Mouse (Mus musculus): Measurements from ENCODE around the gene Ppa2.
A peak's percentile ranks its signal among the peaks of the same experiment; 100 is the strongest.

Ppa2 gene

DNA sequence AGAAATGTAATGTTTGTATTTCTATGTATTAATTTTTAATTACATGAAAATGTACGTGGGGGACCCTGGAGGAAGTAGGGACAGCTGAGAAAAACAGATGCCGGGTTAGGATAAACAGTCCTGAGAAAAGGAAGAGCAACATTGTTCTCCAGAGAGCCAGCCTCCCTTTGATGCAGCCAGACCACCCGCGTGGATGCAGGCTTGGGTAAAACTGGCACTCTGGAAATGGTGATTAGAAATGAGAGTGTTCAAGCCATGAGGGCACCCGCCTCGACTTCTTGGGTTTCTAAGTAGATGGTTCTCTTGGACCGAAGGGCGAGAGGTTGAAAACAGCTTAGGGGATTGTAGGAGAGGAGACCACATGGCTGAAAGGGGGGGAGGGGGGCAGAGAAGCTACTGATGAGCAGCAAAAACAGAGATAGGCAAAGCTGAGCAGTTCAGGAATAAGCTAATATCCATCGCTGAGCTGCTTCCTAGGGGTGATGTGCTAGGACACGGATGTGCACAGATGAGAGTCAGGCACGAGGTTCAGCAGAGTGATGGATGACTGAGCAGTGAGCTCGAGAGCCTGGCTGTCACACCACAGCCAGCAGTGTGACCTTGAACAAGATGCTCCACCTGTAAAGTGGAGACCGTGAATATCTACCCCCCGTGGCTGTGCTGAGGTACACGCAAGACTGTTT is 21.4 kb downstream of the Ppa2 start:
- DNase-seq (ENCODE audit: low read depth, low spot score), result no peak

DNA sequence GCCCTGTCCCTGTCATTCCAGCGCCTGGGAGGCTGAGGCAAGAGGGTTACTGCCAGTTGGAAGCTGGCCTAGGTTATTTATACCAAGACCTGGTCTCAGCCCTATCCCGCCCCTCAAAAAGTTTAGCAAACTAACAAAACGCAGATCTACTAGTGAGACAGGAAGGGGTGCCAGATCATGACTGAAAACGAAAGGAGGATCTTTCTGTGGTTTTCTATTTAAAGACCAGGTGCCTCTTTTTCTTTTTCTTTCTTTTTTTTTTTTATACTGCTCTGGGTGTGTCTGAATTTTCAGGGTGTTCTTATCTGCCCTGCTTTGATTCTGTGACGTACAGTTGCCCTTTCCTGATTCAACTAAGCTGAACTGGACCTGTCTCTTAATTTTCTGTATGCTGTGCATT is 22.4 kb downstream of the Ppa2 start:
- DNase-seq (ENCODE audit: low read depth, low spot score), result no peak

DNA sequence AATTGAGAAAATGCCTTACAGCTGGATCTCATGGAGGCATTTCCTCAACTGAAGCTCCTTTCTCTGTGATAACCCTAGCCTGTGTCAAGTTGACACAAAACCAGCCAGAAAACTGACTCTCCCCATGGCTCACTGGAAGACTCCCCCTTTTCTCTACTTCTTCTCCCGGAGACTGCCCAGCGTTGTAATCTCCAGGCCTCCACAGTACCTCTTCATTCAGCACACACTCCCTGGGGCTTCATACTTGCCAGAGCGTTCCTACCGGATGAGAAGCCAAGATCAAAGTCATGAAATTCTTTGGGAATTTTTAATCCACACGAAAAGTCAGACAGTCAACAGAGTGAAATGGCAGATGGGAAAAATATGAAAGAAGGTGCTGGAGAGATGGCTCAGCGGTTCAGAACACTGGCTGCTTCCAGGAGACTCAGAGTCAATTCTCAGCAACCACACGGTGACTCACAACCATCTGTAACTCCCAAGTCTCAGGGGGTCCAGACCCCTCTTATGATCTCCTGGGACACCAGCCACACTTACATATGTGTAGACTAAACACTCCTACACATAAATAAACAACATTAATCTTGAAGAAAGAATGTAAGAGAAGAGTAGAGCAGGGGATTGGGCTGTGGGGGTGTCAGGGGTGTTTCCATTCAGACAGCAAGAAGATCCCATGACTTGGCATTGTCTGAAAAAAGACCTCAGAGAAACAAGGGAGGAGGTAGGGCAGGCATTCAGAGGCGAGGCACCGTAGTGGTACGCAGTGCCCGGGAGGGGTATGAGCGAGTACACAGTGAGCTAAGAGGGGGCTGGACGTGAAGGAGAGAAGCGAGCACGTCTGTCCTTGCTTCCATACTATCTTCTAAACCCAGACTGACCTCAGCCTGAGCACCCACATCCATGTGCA is 23.6 kb downstream of the Ppa2 start:
- DNase-seq (ENCODE audit: low read depth, low spot score), result no peak

DNA sequence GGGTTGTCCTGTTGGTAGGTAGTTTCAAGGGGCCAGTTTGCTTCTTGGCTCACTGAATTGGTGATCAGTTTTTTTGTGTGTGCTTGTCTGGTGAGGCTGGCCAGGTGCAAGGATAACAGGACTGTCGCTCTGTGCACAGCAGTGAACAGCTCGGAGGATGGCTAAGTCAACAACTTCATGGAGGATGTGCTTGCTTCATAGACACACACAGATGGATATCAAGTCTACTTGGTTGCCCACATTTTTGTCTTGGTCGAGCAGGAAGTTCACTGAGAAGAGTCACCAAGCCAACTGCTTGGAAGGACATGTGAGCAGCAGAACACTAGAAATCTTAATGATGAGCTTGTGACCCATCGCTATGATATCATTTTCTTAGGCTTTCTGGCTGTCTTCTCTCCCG is 24.8 kb downstream of the Ppa2 start:
- DNase-seq (ENCODE audit: low read depth, low spot score), result no peak

DNA sequence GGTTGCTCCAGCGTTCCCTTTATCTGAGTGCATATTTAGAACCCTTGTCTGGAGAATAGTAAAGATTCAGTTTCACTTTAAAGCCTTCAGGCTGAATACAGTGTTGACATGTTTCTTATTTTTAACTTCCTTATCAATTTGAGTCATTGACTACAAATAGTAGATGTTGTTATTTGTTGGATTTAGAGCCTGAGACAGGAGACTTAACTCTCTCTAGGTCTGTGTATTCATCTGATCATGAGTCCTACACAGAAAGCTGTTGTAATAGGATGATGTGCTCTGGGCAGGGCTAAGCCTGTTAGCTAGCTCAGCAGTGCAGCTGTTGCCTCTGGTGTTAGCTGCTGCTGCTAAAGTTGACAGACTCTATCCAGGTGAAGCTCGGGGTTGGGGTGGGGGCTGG is 25.3 kb downstream of the Ppa2 start:
- DNase-seq (ENCODE audit: low read depth, low spot score), result no peak

DNA sequence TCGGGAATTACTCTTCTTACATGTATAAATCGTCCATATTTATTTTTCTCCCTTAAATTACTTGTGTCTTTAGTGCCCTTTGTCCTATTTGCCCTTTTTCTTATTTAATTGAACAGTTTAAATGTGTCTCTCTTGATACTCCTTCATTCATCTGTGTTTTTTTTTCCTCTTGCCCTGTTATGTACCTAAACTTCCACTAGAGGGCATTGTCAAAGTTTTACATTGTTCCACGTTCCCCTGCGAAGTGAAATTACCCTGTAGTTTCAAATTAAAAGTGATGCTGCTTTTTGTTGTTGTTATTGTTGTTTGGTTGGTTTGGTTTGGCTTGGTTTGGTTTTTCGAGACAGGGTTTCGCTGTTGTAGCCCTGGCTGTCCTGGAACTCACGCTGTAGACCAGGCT is 26.5 kb downstream of the Ppa2 start:
- DNase-seq (ENCODE audit: low read depth, low spot score), result no peak

DNA sequence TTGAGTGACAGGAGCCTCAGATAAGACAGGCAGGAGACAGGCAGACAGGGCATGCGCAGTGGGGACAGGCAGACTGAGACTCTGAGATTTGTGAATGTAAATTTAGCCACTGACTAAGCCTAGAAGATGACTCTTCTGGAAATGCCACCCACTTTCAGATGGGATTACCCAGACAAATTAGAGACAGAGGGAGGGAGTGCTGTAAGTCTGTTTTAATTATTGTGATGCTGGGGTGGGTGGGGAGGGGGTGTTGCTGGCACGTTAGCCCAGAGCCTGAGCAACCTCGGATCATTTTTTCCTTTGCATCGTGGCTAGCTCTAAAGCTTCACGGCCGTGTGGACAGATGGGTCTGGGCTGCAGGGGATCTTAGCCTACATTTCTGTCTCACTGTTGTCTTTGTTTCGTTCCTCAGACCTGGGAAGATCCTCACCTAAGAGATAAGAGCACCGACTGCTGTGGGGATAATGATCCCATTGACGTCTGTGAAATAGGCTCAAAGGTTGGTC is 29.0 kb downstream of the Ppa2 start:
- no peak for DNase-seq (ENCODE audit: low read depth, low spot score)

DNA sequence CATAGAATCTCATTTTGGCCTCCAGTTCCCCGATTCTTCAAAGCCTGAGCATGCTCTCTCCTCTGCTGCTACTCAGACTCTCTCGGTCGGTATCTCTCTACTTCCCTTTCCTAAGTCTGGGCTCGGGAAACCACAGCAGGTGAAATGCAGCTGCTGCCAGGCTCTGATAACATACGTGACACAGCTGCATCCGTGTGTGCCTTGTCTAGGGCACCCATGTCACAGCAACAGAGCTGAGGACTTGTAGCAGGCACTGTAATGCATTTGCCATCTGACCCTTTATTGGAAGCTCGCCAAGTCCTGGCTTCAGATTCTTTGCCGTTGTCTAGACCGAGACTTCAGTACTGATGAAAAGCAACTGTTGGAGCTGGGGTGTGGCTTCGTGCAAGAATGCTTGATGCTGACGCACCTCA is 29.5 kb downstream of the Ppa2 start:
- DNase-seq (ENCODE audit: low read depth, low spot score), result no peak

DNA sequence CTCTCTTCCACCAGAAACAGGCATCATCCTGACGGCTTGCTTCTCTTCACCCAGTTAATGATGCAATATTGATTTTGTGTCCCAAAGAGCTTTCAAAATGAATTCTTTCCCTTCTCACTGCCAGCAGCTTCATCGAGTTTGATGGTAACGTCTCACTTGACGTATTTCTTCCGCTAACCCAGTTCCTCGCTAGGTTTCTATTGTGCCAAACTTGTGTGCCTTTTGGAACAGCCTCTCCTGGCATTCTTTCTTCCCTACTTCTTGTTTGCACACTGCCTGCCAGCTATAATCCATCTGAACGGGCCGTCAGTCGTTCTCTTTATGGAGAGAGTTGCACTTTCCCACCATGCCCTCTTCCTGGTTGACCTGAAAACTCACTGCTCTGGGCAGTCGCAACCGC is 31.2 kb downstream of the Ppa2 start:
- DNase-seq (ENCODE audit: low read depth, low spot score), result no peak

DNA sequence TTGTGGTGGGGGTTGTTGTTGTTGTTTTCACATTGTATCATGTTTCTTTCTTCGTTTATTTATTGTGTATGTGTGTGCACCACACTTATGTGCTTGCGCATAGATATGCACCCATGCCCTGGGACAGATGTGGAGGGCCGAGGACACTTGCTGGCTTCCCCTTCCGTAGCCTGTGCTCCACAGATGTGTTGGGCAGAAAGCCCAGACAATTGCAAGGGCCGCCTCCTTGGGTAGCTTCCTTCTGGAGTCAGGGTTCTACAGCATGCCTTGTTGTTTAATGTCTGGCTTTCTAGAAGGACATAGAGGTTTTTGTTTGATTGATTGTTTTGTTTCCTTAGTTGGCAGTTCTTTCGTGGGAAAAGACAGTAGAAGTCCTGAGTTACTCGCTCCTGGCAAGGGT is 37.6 kb downstream of the Ppa2 start:
- no peak for DNase-seq (ENCODE audit: low read depth, low spot score)

DNA sequence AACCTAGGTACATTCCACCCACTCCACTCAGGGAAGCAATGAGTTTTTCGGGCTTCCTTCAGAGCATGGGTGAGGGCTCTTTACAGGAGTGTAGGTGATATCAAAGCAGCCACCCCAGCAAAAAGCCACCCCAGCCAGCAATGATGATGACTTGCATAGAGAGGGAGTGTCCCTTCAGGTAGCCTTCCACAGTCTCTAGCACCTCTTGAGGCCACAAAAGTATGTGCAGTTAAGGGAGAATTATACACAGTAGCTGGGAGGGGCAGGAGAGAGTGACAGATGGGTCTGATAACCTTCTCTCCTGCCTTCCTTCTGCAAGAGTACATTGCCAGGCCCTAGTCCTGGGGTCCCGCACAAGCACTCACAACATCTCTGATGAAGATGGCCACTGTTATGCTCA is 38.9 kb downstream of the Ppa2 start:
- DNase-seq (ENCODE audit: low read depth, low spot score), result no peak

DNA sequence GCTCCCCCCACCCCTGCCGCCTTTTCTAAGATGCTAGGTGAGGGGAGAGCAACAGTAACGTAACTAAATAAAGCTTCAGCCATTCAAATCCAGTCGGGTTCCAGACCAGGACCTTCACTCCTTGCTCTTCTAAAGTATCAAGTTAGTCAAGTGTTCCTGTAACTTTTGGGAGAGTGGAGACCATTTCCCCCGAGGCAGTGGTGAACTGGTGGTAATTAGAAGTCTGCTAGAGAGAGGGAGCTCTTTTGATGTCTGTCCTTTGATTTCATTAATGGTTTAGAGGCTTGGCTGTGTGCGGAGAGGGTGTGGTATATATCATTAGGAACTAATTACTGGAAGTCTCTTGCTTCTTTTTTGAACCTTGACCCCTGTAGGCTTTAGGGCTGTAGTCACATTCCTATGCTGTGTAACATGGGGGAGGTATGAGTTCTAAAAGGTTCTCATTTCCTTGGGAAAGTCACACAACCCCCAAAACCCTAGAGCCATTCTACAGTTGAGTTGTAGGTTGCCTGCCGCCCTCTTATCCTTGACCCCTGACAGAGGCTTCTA is 47.6 kb downstream of the Ppa2 start:
- no peak for DNase-seq (ENCODE audit: low read depth, low spot score)

DNA sequence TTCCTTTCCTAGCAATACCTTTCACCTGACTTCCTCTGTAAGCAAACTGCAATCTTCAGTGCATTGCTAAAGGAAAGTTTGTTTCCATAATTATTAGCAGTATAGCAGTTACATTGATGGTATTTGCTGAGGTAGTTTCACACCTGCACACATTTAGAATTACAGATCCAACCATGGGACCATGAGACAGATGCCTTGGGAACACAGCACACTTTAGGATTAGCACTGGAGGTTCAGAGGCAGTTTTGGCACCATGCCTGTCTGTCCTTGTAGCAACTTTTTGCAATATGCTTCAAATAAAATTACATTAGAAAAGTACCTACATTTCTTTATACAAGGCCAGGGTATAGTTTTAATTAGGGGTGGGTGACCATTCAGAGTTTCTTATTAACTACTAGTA is 48.1 kb downstream of the Ppa2 start:
- no peak for DNase-seq (ENCODE audit: low read depth, low spot score)

DNA sequence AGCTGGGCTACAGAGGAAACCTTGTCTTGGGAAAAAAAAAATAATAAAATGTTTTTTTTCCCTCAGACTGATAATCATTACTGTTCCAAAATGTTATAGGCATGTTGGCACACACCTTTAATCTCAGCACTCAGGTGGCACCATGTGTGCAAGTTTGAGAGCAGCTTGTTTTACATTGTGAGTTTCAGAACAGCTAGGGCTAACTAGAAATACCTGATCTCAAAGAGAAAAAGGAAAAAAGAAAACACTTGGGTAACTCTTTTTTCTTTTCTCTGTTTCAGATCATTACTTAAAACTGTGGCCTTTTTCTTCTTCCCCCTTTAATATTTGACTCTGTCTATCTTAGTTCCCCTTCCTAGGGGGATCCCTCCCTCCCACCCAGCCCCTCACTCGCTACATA is 51.5 kb downstream of the Ppa2 start:
- DNase-seq (ENCODE audit: low read depth, low spot score), result no peak

DNA sequence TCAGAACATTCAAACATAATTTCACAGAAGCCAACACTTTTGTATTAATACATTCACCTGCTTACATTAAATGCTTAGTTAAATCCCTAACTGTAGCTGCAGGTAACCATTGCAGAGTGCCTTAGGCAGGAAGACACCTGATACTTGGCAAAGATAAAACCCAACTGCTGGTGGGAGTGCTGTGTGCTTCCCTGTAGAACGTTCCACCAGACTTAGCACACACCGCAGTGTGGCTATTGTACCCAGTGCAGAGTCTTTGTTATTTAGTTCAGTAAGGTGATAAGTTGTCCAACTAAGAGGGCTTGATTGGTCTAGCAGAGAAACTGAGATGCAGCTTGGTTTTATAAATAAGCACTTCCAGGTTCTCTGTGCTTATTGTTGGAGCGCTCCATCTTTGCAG is 54.2 kb downstream of the Ppa2 start:
- no peak for DNase-seq (ENCODE audit: low read depth, low spot score)

DNA sequence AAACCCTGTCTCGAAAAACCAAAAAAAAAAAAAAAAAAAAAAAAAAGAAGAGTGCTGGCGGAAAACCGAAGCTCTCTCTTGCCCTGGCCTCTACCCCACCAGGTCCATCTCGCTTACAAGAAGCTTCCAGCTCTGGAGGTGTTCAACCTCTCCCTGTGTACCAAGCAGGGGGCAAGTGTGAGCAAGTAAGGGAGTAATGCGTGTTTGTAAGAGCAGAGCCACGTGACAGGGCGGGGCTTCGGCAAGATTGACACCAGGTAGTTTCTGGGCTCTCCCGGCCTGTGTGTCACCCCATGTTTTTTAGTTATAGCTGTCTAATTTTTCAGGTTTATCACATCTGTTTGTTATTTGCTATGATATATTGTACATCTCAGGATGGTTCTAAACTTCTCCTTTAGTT is 56.2 kb downstream of the Ppa2 start:
- DNase-seq (ENCODE audit: low read depth, low spot score), result peak; percentile 26

DNA sequence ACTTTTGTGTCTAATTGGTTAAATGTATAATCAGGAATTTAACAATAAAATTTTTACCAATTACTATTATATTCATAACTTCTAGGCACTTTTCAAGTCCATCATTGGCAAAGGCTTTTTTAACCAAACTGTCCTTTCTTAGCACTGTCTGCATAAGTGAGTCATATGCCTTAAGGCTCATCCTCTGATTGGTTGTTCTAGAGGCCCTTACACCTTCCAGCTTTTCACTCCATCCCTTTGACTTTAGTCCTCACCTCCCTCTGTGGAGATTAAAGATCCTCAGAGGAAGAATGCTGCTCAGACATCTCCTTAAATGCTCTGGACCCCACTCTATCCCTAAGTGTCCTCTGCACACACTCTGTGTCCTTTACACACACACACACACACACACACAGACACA is 68.3 kb downstream of the Ppa2 start:
- no peak for DNase-seq (ENCODE audit: low read depth, low spot score)

DNA sequence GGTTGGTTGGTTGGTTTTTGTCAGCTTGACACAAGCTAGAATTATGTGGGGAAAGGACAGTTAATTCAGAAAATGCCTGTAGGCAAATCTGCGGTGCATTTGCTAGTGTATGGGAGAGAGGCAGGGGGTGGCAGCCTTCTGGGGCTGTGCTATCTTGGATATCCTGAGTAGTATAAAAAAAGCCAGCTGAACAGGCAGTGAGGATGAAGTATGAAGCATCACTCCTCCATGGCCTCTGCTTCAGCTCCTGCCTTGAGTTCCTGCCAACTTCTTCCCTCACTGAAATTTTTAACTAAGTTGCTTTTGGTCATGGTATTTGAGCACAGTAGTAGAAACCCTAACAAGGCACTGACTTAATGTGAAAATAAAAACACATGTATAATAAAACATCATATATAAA is 70.1 kb downstream of the Ppa2 start:
- no peak for DNase-seq (ENCODE audit: low read depth, low spot score)

DNA sequence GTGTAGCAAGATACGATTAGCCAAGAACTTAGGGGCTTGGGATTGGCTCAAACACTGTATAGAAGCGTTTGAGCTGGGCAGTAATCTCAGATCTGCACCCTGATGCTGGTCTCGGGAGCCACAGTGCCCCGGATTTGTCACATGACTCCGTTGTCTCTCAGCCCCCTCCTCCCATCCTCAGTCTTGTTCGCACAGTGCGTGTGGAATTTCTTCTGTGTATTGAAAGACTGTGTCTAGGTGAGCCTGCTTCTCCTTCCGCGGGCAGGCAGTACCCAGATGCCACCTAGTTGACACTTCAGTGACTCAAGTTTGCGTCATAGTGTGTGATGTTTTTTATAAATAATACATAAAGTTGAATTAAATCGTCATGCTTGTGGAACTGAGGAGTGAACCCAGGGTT is 71.6 kb downstream of the Ppa2 start:
- no peak for DNase-seq (ENCODE audit: low read depth, low spot score)

DNA sequence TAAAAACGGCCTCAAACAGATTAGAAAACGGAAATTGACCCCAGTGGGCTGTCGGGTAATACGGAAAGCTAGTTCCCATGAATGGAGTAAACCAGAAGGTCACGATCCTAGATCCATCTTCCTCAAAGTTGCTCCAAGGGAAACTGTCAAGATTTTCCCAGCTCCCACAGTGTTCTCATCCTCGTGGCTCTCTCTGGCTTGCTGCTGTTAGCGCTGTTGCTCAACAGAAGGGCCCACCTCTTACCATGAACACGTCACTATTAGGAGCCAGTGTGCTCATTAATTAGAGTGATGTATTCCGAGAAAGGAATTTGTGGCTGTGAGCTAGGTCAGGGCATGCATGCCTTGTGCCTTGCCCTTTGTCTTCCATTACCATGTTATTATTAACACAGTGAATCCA is 72.2 kb downstream of the Ppa2 start:
- DNase-seq (ENCODE audit: low read depth, low spot score), result no peak

DNA sequence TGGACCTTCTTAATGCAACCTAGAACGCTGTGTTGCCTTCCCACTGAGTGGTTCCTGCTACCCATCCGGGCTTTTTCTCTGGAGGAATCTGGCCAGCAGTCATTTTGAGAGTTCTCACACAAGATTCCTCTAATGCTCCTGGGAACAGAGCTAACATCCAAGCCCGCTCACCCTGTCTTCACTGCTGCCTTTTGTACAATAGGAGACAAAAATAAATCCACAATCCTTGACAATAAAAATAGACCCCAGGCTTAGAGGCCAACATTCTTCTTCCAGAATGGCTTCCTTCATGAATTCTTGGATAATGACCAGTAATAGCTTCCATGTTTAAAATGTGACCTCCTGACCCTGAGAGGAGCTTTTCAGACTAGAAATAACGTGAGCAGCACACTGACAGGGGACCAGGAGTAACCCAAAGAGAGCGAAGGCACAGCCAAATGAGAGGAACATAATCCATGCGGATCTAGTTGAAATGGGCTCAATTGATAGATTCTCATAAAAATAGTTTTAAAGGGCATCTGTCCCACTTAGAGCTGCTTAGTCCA is 74.3 kb downstream of the Ppa2 start:
- no peak for DNase-seq (ENCODE audit: low read depth, low spot score)

DNA sequence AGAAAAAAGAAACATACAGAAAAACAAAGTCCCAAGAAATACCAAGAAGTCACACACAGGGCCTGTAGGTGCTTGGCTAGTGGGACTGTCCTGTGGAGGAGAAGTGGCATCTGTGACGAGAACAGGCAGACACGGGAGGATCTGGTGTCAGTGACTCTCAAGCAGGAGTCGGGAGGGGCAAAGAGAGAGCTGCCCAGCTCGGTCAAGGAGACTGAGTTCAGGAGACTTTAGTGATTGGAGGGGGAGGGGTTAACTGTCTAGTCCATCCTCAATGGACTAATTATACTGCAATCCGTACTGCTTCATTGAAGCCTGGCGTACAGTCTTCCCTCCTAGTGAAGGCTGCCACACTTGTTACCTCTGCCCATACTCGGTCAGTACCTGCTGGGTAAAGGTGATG is 77.4 kb downstream of the Ppa2 start:
- DNase-seq (ENCODE audit: low read depth, low spot score), result no peak

Data from WW6 (cell line).